Mouse (Mus musculus) C3H10T1/2 (cell line): ENCODE measurements around the gene Cox11. TPM values are rescaled to one million over a fixed set of nuclear protein-coding genes. Genes with fewer than 3 reads are reported as not detected.

Source experiments
- polyA plus RNA-seq, 2 experiments: library from polyadenylated mRNA; unstranded; fragments of >200 nt; fragmentation: generic; extraction: Trizol; gene quantifications; one replicate each; pipeline ENCODE4 v1.2.1; 2012; ENCODE audit warnings: missing spikeins in 2 of 2

Cox11 gene
- polyA plus RNA-seq = 1 to 10 TPM; 3.0 to 8.9 TPM

DNA sequence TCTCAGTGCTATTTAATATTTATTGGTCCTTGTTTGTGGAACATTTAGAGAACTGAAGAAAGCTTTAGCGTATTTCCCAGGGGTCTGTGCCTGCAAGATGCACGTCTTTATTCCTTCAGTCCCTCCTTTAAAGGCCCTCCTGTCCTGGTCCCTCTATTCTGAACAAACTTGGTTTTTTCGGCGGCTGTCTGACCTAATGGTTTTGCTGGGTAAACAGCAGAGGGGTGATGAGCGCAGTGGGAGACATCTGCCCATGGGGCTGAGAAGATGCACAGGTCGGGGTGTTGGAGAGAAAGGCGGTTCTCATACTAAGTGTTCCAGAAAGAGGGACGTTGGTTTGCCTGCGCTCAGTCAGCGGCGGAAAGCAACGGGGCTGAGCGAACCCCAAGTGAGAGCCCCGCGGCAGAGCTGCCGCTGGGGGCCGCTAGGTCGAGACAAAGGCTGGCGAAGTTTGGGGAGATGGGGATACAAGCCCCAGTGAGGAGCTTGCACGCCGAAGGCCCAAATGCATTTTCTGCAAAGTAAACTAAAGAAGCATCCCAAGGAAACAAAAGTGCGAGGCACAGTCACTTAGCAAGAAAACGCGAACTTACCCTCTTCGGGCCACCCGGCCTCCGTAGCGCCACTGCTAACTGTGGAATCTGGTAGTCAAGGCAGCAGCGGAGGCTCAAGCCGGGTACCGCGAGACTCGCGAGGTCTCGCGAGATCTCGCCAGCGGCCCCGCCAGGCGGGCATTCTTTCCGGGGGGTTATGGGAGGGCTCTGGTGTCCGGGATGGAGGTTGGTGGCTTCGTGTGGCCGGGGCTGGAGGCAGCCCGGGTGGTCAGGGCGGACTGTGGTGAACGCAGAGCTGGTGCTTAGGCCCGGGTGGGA is at the start of gene Cox11, which contains the start of gene Stxbp4:
Gene Cox11, plus strand, starts transcription at position 734 of the 872 bp plus-strand sequence.
Gene Stxbp4, minus strand, starts transcription at position 645 of the 872 bp plus-strand sequence.

DNA sequence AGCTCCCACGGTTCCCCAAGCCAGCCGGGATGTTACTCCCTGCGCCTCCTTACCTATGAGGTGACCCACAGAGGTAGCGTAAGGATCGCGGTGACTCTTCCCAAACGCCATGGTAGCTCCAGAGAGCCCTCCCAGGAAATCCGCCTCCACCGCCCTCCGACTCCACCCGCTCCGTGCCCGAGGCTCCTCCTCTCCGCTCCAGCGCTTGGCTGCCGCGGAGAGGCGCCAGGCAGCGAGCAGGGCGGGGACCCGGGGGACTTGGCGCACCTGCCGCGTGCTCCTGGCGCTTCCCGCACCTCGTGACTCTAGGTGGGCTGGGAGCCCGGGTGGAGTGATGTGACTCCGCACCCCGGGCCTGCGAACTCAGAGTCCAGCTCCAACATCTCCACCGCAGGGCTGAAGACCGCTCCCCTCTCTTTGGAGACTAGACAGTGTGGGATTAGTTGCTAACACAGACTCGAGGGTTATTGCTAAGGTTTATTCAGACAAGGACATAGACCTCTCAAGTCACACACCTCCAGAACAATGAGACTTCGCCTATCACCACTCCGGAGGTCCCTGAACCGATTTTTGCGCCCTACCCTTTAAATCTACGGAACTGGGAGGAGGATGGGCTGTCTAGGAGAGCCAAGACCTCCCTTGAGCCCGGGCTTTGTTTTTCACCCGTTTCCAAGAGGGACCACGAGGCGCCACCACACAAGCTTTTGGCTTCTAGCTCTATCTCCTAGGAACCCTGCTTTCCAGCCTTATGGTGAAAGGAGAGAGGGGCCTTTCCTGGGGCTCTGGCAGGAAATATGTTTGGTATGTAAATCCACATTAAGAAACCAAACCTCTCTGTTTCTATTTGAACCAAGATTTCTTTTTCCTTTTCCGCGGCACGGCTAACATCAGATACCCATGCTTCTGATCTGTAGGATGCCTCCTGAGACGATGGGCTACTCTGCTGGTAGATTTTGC is 49.8 kb downstream of the Cox11 start, which contains the start of gene Tom1l1:
Gene Tom1l1, minus strand, starts transcription at position 907 of the 957 bp plus-strand sequence.

Other genes starting within 250 kb of the Cox11 start
- under 1 TPM in 1 of 2 experiments, not detected in 1; 0.09 TPM for gene Hlf, start 247.3 kb upstream of the Cox11 start, polyA plus RNA-seq
- 1 to 10 TPM in 1 of 2 experiments, under 1 TPM in 1; 0.54 to 6.7 TPM for gene Stxbp4, start 89 bp upstream of the Cox11 start, polyA plus RNA-seq
- gene Tom1l1, start 50.2 kb downstream of the Cox11 start, polyA plus RNA-seq = under 1 TPM; 0.14 to 0.77 TPM